Mouse (Mus musculus): ENCODE data around the gene Apoc2.

DNA sequence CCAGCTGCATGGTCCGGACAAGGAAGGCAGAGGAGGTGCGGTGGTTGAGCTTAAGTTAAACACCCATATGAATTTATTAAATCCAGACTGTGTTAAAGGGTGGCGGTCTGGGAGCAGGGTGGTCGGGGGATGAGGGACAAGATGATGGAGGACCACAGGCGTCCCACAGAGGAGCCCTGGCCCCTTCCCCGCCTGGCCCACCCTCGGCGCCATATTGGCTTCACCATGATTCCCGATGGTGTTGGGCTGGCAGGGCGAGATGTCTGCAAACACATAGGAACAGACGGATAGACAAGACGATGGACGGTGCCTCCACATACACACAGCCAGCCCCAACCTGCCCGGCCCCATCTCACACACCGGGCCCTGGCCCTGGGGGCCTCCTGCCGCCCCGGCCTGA lies 44.5 kb downstream of the Apoc2 start:
- TF ChIP-seq CTCF (IDR thresholded peaks at IDR 0.05) (no peak), EP300 (IDR thresholded peaks at IDR 0.05; ENCODE audit: insufficient read depth, low read depth, low read length) (no peak)

Data from heart, adult 2 months (tissue).